Mouse (Mus musculus) intestine, embryonic 14.5 days (tissue): ENCODE results near the gene Sf1. TPM values are rescaled to one million over a fixed set of nuclear protein-coding genes. Genes with fewer than 3 reads are reported as not detected.
A peak's percentile ranks its signal among the peaks of the same experiment; 100 is the strongest.

Experiments used
- ATAC-seq: fragments of 200-750 bp; cut with Nextera tagmentation; replicated peaks from 2 replicates; pipeline ENCODE4 v1.8.0; 2017; ENCODE audit warnings: low read depth, moderate number of reproducible peaks, moderate TSS enrichment, moderate library complexity; ENCODE audit not compliant: low FRiP score, low TSS enrichment
- DNase-seq: peaks from one replicate; pipeline ENCODE4 v3.0.0-alpha.2; 2018; ENCODE audit warnings: low spot score
- H3K27ac ChIP-seq: fragments of 300-500 bp; sonication (generic); 2 replicates; pipeline ENCODE4 v1.5.1; 2014; ENCODE audit warnings: low read depth, mild to moderate bottlenecking, control low read depth
- H3K27me3 ChIP-seq: fragments of 300-500 bp; sonication (generic); replicated peaks from 2 replicates; pipeline ENCODE4 v1.6.1; 2014; ENCODE audit warnings: low read length, control low read depth; ENCODE audit not compliant: control insufficient read depth, insufficient read depth
- H3K36me3 ChIP-seq: fragments of 300-500 bp; sonication (generic); 2 replicates; pipeline ENCODE4 v1.6.1; 2014; ENCODE audit warnings: low read length, control low read depth; ENCODE audit not compliant: control insufficient read depth, insufficient read depth
- H3K4me1 ChIP-seq: fragments of 300-500 bp; sonication (generic); replicated peaks from 2 replicates; pipeline ENCODE4 v1.6.1; 2014; ENCODE audit warnings: low read length, control low read depth, mixed read lengths; ENCODE audit not compliant: control insufficient read depth, insufficient read depth
- H3K4me2 ChIP-seq: fragments of 300-500 bp; sonication (generic); 2 replicates; pipeline ENCODE4 v1.6.1; 2014; ENCODE audit warnings: low read length
- H3K4me3 ChIP-seq: fragments of 300-500 bp; sonication (generic); 2 replicates; pipeline ENCODE4 v1.5.1; 2014; ENCODE audit warnings: low read depth, low read length, control low read depth, mixed read lengths
- H3K9ac ChIP-seq: fragments of 300-500 bp; sonication (generic); 2 replicates; pipeline ENCODE4 v1.6.1; 2014; ENCODE audit warnings: mild to moderate bottlenecking, low read length
- H3K9me3 ChIP-seq: fragments of 300-500 bp; sonication (generic); 2 replicates; pipeline ENCODE4 v1.6.1; 2016; ENCODE audit warnings: low read length, control low read depth; ENCODE audit not compliant: control insufficient read depth
- WGBS: fragments of 180-500 bp; shearing (Covaris S2); extraction: QIAGEN DNeasy Blood & Tissue Kit; methylation state at CpG from one replicate; pipeline ENCODE4 v1.1.7; 2014; 5-methylcytosine and 5-hydroxymethylcytosine counted together
- polyA plus RNA-seq: library from polyadenylated mRNA; unstranded; fragments of >200 nt; fragmentation: Nextera tagmentation; extraction: Ambion mirVana; gene quantifications from 2 replicates; pipeline ENCODE4 v1.2.1, GENCODE M21; 2014

The Sf1 gene
- polyA plus RNA-seq, 1 experiment from 2014 or later, result 143 TPM

GRCm38 (mm10) chr19:6363091-6363410 is 439 bp upstream of the Sf1 start:
- Histone ChIP-seq H3K27ac (peak overlapping the region; percentile 52), H3K9ac (peak overlapping the region; percentile 29; the same call in 1 of the 2 replicates), H3K4me1 (peaks cover 14% of the 10 kb centered on the region), H3K9me3 (no peaks in the 10 kb centered on the region), H3K4me3 (peak overlapping the region; percentile 93), H3K4me2 (peak overlapping the region; percentile 48), H3K36me3 (peaks cover 40% of the 10 kb centered on the region), H3K27me3 (no peaks in the 10 kb centered on the region)
- ATAC-seq (no peak), DNase-seq (no peak)
- WGBS, result 2% methylated on average over 11 of the region's 11 CpGs

GRCm38 (mm10) chr19:6364317-6364725 is 831 bp downstream of the Sf1 start:
- H3K36me3 ChIP-seq, result peaks cover 53% of the 10 kb centered on the region
- H3K4me3 ChIP-seq, result peak overlapping the region; percentile 93
- DNase-seq (peak; percentile 89), ATAC-seq (no peak; the same call in 1 of the 2 replicates)
- 0% methylated on average over 55 of the region's 55 CpGs for WGBS
- peak overlapping the region; percentile 60 for H3K4me2 ChIP-seq
- H3K9me3 ChIP-seq, result no peaks in the 10 kb centered on the region
- H3K4me1 ChIP-seq, result peaks cover 14% of the 10 kb centered on the region
- peak overlapping the region; percentile 98 for H3K27ac ChIP-seq
- peak overlapping the region; percentile 99 for H3K9ac ChIP-seq
- no peaks in the 10 kb centered on the region for H3K27me3 ChIP-seq

- peaks cover 14% of the 10 kb centered on the region for H3K4me1 ChIP-seq
- 1% methylated on average over 2 of the region's 2 CpGs for WGBS
- H3K27ac ChIP-seq, result no peak overlapping the region
- peaks cover 58% of the 10 kb centered on the region for H3K36me3 ChIP-seq
- peak overlapping the region; percentile 60 for H3K4me2 ChIP-seq
- no peak for ATAC-seq
- peak overlapping the region; percentile 93 for H3K4me3 ChIP-seq
- H3K9ac ChIP-seq, result peak overlapping the region; percentile 99
- DNase-seq, result no peak
- no peaks in the 10 kb centered on the region for H3K9me3 ChIP-seq
- no peaks in the 10 kb centered on the region for H3K27me3 ChIP-seq
Measured at GRCm38 (mm10) chr19:6364842-6365241, 1.4 kb downstream of the Sf1 start.

- no peak for ATAC-seq
- H3K36me3 ChIP-seq, result peaks cover 98% of the 10 kb centered on the region
Measured at GRCm38 (mm10) chr19:6370175-6370574, 6.7 kb downstream of the Sf1 start.

GRCm38 (mm10) chr19:6372433-6372832 is 8.9 kb downstream of the Sf1 start:
- 95% methylated on average over 3 of the region's 3 CpGs for WGBS
- H3K4me1 ChIP-seq, result no peaks in the 10 kb centered on the region
- H3K4me2 ChIP-seq, result no peak overlapping the region
- H3K9ac ChIP-seq, result no peak overlapping the region
- H3K36me3 ChIP-seq, result peaks cover 100% of the 10 kb centered on the region
- no peaks in the 10 kb centered on the region for H3K27me3 ChIP-seq
- ATAC-seq, result no peak
- no peak overlapping the region for H3K4me3 ChIP-seq
- DNase-seq, result no peak
- no peak overlapping the region for H3K27ac ChIP-seq
- H3K9me3 ChIP-seq, result no peaks in the 10 kb centered on the region

More at GRCm38 (mm10) chr19:6370175-6370574, 6.7 kb downstream of the Sf1 start:
- WGBS, result 87% methylated on average over 2 of the region's 2 CpGs
- Histone ChIP-seq H3K9ac (no peak overlapping the region), H3K4me1 (peaks cover 10% of the 10 kb centered on the region), H3K9me3 (no peaks in the 10 kb centered on the region), H3K27me3 (no peaks in the 10 kb centered on the region), H3K4me3 (no peak overlapping the region), H3K27ac (no peak overlapping the region), H3K4me2 (no peak overlapping the region)
- DNase-seq, result no peak

- Histone ChIP-seq H3K27ac (no peak overlapping the region), H3K9ac (no peak overlapping the region), H3K4me2 (no peak overlapping the region), H3K36me3 (peaks cover 99% of the 10 kb centered on the region), H3K9me3 (no peaks in the 10 kb centered on the region), H3K4me1 (no peaks in the 10 kb centered on the region), H3K4me3 (no peak overlapping the region), H3K27me3 (no peaks in the 10 kb centered on the region)
- 73% methylated on average over 12 of the region's 12 CpGs for WGBS
- ATAC-seq (no peak), DNase-seq (peak; percentile 91)
Measured at GRCm38 (mm10) chr19:6373539-6374400, 10.3 kb downstream of the Sf1 start.

GRCm38 (mm10) chr19:6374571-6374970 is 11.1 kb downstream of the Sf1 start:
- Histone ChIP-seq H3K36me3 (peaks cover 99% of the 10 kb centered on the region), H3K4me2 (no peak overlapping the region), H3K9ac (no peak overlapping the region), H3K27ac (no peak overlapping the region), H3K4me1 (no peaks in the 10 kb centered on the region), H3K27me3 (no peaks in the 10 kb centered on the region), H3K9me3 (no peaks in the 10 kb centered on the region), H3K4me3 (no peak overlapping the region)
- ATAC-seq, result no peak
- WGBS, result 97% methylated on average over 10 of the region's 10 CpGs
- DNase-seq, result no peak

- Histone ChIP-seq H3K4me3 (no peak overlapping the region), H3K9ac (no peak overlapping the region), H3K4me2 (no peak overlapping the region), H3K27me3 (no peaks in the 10 kb centered on the region), H3K9me3 (no peaks in the 10 kb centered on the region), H3K36me3 (peaks cover 89% of the 10 kb centered on the region), H3K27ac (no peak overlapping the region), H3K4me1 (no peaks in the 10 kb centered on the region)
- DNase-seq (no peak), ATAC-seq (no peak)
- WGBS, result 94% methylated on average over 42 of the region's 42 CpGs
Measured at GRCm38 (mm10) chr19:6375423-6376254, 12.1 kb downstream of the Sf1 start.
